Mouse (Mus musculus) forebrain, postnatal 0 days (tissue): ENCODE measurements at regions not wholly inside any gene's neighbourhood (a gene's known extent, or its start where the extent isn't known, plus 50 kb on each side); places are given as distances from the start of the nearest gene placed in this dataset.

ENCODE experiments used
- ATAC-seq: fragments of 200-750 bp; cut with Nextera tagmentation; 2 replicates; pipeline ENCODE4 v1.8.0; 2017; ENCODE audit warnings: mild to moderate bottlenecking, moderate library complexity
- DNase-seq: peaks from one replicate; pipeline ENCODE4 v3.0.0-alpha.2; 2015
- H3K27ac ChIP-seq: fragments of 300-500 bp; sonication (generic); 2 replicates; pipeline ENCODE4 v1.5.1; 2014; ENCODE audit warnings: low read depth, mild to moderate bottlenecking, antibody characterized with exemption, low read length, moderate library complexity, mixed read lengths
- H3K27me3 ChIP-seq: fragments of 300-500 bp; sonication (generic); 2 replicates; pipeline ENCODE4 v1.6.1; 2014; ENCODE audit warnings: mild to moderate bottlenecking, low read length, mixed read lengths; ENCODE audit not compliant: insufficient read depth
- H3K36me3 ChIP-seq: fragments of 300-500 bp; sonication (generic); 2 replicates; pipeline ENCODE4 v1.6.1; 2014; ENCODE audit warnings: mild to moderate bottlenecking, moderate library complexity; ENCODE audit not compliant: insufficient read depth
- H3K4me1 ChIP-seq: fragments of 300-500 bp; sonication (generic); 2 replicates; pipeline ENCODE4 v1.6.1; 2014; ENCODE audit warnings: antibody characterized with exemption; ENCODE audit not compliant: insufficient read depth
- H3K4me2 ChIP-seq: fragments of 300-500 bp; sonication (generic); 2 replicates; pipeline ENCODE4 v1.6.1; 2014; ENCODE audit warnings: low read depth, mild to moderate bottlenecking, moderate library complexity
- H3K4me3 ChIP-seq: fragments of 300-500 bp; sonication (generic); 2 replicates; pipeline ENCODE4 v1.5.1; 2014; ENCODE audit warnings: low read depth, low read length, mixed read lengths
- H3K9ac ChIP-seq: fragments of 300-500 bp; sonication (generic); 2 replicates; pipeline ENCODE4 v1.6.1; 2014; ENCODE audit warnings: mild to moderate bottlenecking
- H3K9me3 ChIP-seq: fragments of 300-500 bp; sonication (generic); 2 replicates; pipeline ENCODE4 v1.6.1; 2016; ENCODE audit warnings: low read length
- CTCF ChIP-seq: sonication (generic); IDR thresholded peaks from 2 replicates; pipeline ENCODE4 v1.5.1; 2016; ENCODE audit warnings: antibody characterized with exemption, control low read depth, low read depth
- WGBS: fragments of 180-500 bp; shearing (Covaris S2); extraction: QIAGEN DNeasy Blood & Tissue Kit; methylation state at CpG from one replicate; pipeline ENCODE4 v1.1.7; 2014; 5-methylcytosine and 5-hydroxymethylcytosine counted together

GRCm38 (mm10) chr1:163190841-163191240 is 105.4 kb upstream of the Mroh9 start:
- no peak for ATAC-seq
- TF ChIP-seq CTCF: no peak

GRCm38 (mm10) chr1:163181851-163182250 is 96.4 kb upstream of the Mroh9 start:
- DNase-seq (no peak), ATAC-seq (no peak)
- no peaks in the 10 kb centered on the region for H3K36me3 ChIP-seq
- H3K4me3 ChIP-seq: no peak overlapping the region
- H3K9ac ChIP-seq: no peak overlapping the region
- H3K27me3 ChIP-seq: no peaks in the 10 kb centered on the region
- H3K9me3 ChIP-seq: no peaks in the 10 kb centered on the region
- H3K4me2 ChIP-seq: no peak overlapping the region
- no peaks in the 10 kb centered on the region for H3K4me1 ChIP-seq
- H3K27ac ChIP-seq: no peak overlapping the region
- WGBS: 86% methylated on average over 2 of the region's 2 CpGs
- no peak for TF ChIP-seq CTCF

More at GRCm38 (mm10) chr1:163190841-163191240, 105.4 kb upstream of the Mroh9 start:
- Histone ChIP-seq H3K36me3 (no peaks in the 10 kb centered on the region), H3K27me3 (no peaks in the 10 kb centered on the region), H3K9me3 (no peaks in the 10 kb centered on the region), H3K4me2 (no peak overlapping the region), H3K9ac (no peak overlapping the region), H3K4me1 (no peaks in the 10 kb centered on the region), H3K27ac (no peak overlapping the region), H3K4me3 (no peak overlapping the region)
- 65% methylated on average over 2 of the region's 2 CpGs for WGBS
- no peak for DNase-seq

- no peak overlapping the region for H3K4me2 ChIP-seq
- no peak for TF ChIP-seq CTCF
- no peaks in the 10 kb centered on the region for H3K27me3 ChIP-seq
- no peaks in the 10 kb centered on the region for H3K4me1 ChIP-seq
- DNase-seq: no peak
- no peaks in the 10 kb centered on the region for H3K36me3 ChIP-seq
- no peak overlapping the region for H3K4me3 ChIP-seq
- 46% methylated on average over 3 of the region's 3 CpGs for WGBS
- ATAC-seq: no peak
- no peak overlapping the region for H3K9ac ChIP-seq
- no peak overlapping the region for H3K27ac ChIP-seq
- no peaks in the 10 kb centered on the region for H3K9me3 ChIP-seq
Measured at GRCm38 (mm10) chr1:163177011-163177410, 91.5 kb upstream of the Mroh9 start.

- H3K4me2 ChIP-seq: no peak overlapping the region
- H3K27ac ChIP-seq: no peak overlapping the region
- H3K4me3 ChIP-seq: no peak overlapping the region
- H3K9me3 ChIP-seq: 0 out of 2 replicates have a peak, but pooled peaks cover 4% of the 10 kb centered on the region
- no peaks in the 10 kb centered on the region for H3K27me3 ChIP-seq
- H3K4me1 ChIP-seq: no peaks in the 10 kb centered on the region
- TF ChIP-seq CTCF: no peak
- no peak overlapping the region for H3K9ac ChIP-seq
- ATAC-seq (no peak), DNase-seq (no peak)
- H3K36me3 ChIP-seq: no peaks in the 10 kb centered on the region
Measured at GRCm38 (mm10) chr1:163167051-163167450, 81.6 kb upstream of the Mroh9 start.

- Histone ChIP-seq H3K9me3 (0 out of 2 replicates have a peak, but pooled peaks cover 2% of the 10 kb centered on the region), H3K27me3 (no peaks in the 10 kb centered on the region), H3K4me2 (no peak overlapping the region), H3K4me1 (no peaks in the 10 kb centered on the region), H3K9ac (no peak overlapping the region), H3K36me3 (no peaks in the 10 kb centered on the region), H3K27ac (no peak overlapping the region), H3K4me3 (no peak overlapping the region)
- WGBS: 23% methylated on average over 2 of the region's 2 CpGs
- DNase-seq (no peak), ATAC-seq (no peak)
- no peak for TF ChIP-seq CTCF
Measured at GRCm38 (mm10) chr1:163163636-163164035, 78.2 kb upstream of the Mroh9 start.

- Histone ChIP-seq H3K27me3 (no peaks in the 10 kb centered on the region), H3K4me1 (no peaks in the 10 kb centered on the region), H3K27ac (no peak overlapping the region), H3K9me3 (no peaks in the 10 kb centered on the region), H3K4me2 (no peak overlapping the region), H3K9ac (no peak overlapping the region), H3K36me3 (no peaks in the 10 kb centered on the region), H3K4me3 (no peak overlapping the region)
- 89% methylated on average over 3 of the region's 3 CpGs for WGBS
- no peak for DNase-seq
- no peak for ATAC-seq
- no peak for TF ChIP-seq CTCF
Measured at GRCm38 (mm10) chr1:163159911-163160310, 74.4 kb upstream of the Mroh9 start.

GRCm38 (mm10) chr1:163158491-163158890 is 73.0 kb upstream of the Mroh9 start:
- ATAC-seq: no peak
- H3K4me1 ChIP-seq: no peaks in the 10 kb centered on the region
- WGBS: 52% methylated on average over 5 of the region's 5 CpGs
- no peaks in the 10 kb centered on the region for H3K36me3 ChIP-seq
- no peak overlapping the region for H3K4me2 ChIP-seq
- no peaks in the 10 kb centered on the region for H3K9me3 ChIP-seq
- H3K27ac ChIP-seq: no peak overlapping the region
- no peak for DNase-seq
- TF ChIP-seq CTCF: no peak
- no peak overlapping the region for H3K9ac ChIP-seq
- H3K4me3 ChIP-seq: no peak overlapping the region
- no peaks in the 10 kb centered on the region for H3K27me3 ChIP-seq
